Mouse (Mus musculus): ENCODE data around the gene Arhgef12. TPM values are rescaled to one million over a fixed set of nuclear protein-coding genes. Genes with fewer than 3 reads are reported as not detected.

Arhgef12 gene
- polyA plus RNA-seq, 1 experiment from 2014 or later = 8.4 TPM

DNA sequence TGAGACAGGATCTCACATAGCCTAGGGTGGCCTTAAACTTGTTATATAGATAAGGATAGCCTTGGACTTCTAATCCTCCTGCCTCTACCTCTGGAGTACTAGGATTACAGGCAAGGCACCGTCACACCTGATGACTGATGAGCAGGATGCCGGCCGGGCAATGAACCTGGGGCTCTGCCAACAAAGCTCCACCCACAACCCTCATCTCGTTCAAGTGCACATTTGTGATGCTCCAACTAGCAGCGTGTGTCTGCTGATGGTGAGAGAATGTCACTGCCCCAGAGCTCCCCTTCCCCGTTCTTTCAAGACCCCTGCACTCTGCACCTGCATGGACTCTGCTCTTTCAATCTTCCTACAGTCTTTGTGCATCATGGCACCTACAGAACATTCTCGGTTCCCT is 174.9 kb downstream of the Arhgef12 start:
- no peaks in the 10 kb centered on the region for H3K4me1 ChIP-seq
- H3K9ac ChIP-seq = no peak overlapping the region
- no peak overlapping the region for H3K27ac ChIP-seq
- H3K4me3 ChIP-seq = no peak overlapping the region
- no peaks in the 10 kb centered on the region for H3K9me3 ChIP-seq (replicated peaks)
- H3K36me3 ChIP-seq = no peaks in the 10 kb centered on the region
- peaks cover 37% of the 10 kb centered on the region for H3K27me3 ChIP-seq (replicated peaks)
- 50% methylated on average over 7 of the region's 7 CpGs for WGBS (ENCODE audit: insufficient replicate concordance)
- ATAC-seq = no peak
- no peak overlapping the region for H3K4me2 ChIP-seq

- Histone ChIP-seq H3K4me1 (no peaks in the 10 kb centered on the region), H3K27ac (no peak overlapping the region), H3K27me3 (replicated peaks) (peaks cover 16% of the 10 kb centered on the region; the same call in 1 of the 2 replicates), H3K36me3 (no peaks in the 10 kb centered on the region), H3K9ac (no peak overlapping the region), H3K9me3 (replicated peaks) (no peaks in the 10 kb centered on the region), H3K4me3 (no peak overlapping the region), H3K4me2 (no peak overlapping the region)
- ATAC-seq = no peak
- WGBS (ENCODE audit: insufficient replicate concordance) = 64% methylated on average over 10 of the region's 10 CpGs
These were observed 179.5 kb downstream of the Arhgef12 start for GRCm38 (mm10) chr9:42927498-42927897.

- WGBS (ENCODE audit: insufficient replicate concordance) = 58% methylated on average over 6 of the region's 6 CpGs
- no peaks in the 10 kb centered on the region for H3K4me1 ChIP-seq
These were observed 180.5 kb downstream of the Arhgef12 start for GRCm38 (mm10) chr9:42926564-42926963.

GRCm38 (mm10) chr9:42921830-42922229 is 185.2 kb downstream of the Arhgef12 start:
- no peak overlapping the region for H3K27ac ChIP-seq
- H3K27me3 ChIP-seq (replicated peaks) = no peaks in the 10 kb centered on the region
- H3K9ac ChIP-seq = no peak overlapping the region
- 68% methylated on average over 4 of the region's 4 CpGs for WGBS (ENCODE audit: insufficient replicate concordance)
- H3K4me2 ChIP-seq = no peak overlapping the region
- H3K36me3 ChIP-seq = no peaks in the 10 kb centered on the region
- no peaks in the 10 kb centered on the region for H3K4me1 ChIP-seq
- no peak overlapping the region for H3K4me3 ChIP-seq
- no peaks in the 10 kb centered on the region for H3K9me3 ChIP-seq (replicated peaks)
- no peak for ATAC-seq

More at GRCm38 (mm10) chr9:42926564-42926963, 180.5 kb downstream of the Arhgef12 start:
- no peak overlapping the region for H3K4me2 ChIP-seq
- H3K36me3 ChIP-seq = no peaks in the 10 kb centered on the region
- peaks cover 7% of the 10 kb centered on the region; the same call in 1 of the 2 replicates for H3K27me3 ChIP-seq (replicated peaks)
- H3K4me3 ChIP-seq = no peak overlapping the region
- H3K27ac ChIP-seq = no peak overlapping the region
- ATAC-seq = no peak
- no peaks in the 10 kb centered on the region for H3K9me3 ChIP-seq (replicated peaks)
- no peak overlapping the region for H3K9ac ChIP-seq

- WGBS (ENCODE audit: insufficient replicate concordance) = 40% methylated on average over 7 of the region's 7 CpGs
- ATAC-seq = no peak
These were observed 186.8 kb downstream of the Arhgef12 start for GRCm38 (mm10) chr9:42920190-42920589.

GRCm38 (mm10) chr9:42917911-42918310 is 189.1 kb downstream of the Arhgef12 start:
- Histone ChIP-seq H3K9ac (no peak overlapping the region), H3K4me3 (no peak overlapping the region), H3K4me2 (no peak overlapping the region), H3K36me3 (no peaks in the 10 kb centered on the region), H3K27ac (no peak overlapping the region), H3K9me3 (replicated peaks) (no peaks in the 10 kb centered on the region), H3K27me3 (replicated peaks) (no peaks in the 10 kb centered on the region), H3K4me1 (no peaks in the 10 kb centered on the region)
- no peak for ATAC-seq
- WGBS (ENCODE audit: insufficient replicate concordance) = 67% methylated on average over 7 of the region's 7 CpGs

More at GRCm38 (mm10) chr9:42920190-42920589, 186.8 kb downstream of the Arhgef12 start:
- no peak overlapping the region for H3K27ac ChIP-seq
- no peak overlapping the region for H3K4me3 ChIP-seq
- no peak overlapping the region for H3K9ac ChIP-seq
- no peak overlapping the region for H3K4me2 ChIP-seq
- H3K36me3 ChIP-seq = no peaks in the 10 kb centered on the region
- no peaks in the 10 kb centered on the region for H3K27me3 ChIP-seq (replicated peaks)
- no peaks in the 10 kb centered on the region for H3K4me1 ChIP-seq
- H3K9me3 ChIP-seq (replicated peaks) = no peaks in the 10 kb centered on the region

Other genes starting within 250 kb of the Arhgef12 start
- 2.2 and 2.4 TPM in 2 replicates for gene Grik4, start 162.7 kb downstream of the Arhgef12 start, polyA plus RNA-seq (2016; fragmentation: Nextera tagmentation; extraction: Ambion mirVana)
- gene Tmem136, start 9.3 kb upstream of the Arhgef12 start, polyA plus RNA-seq (2016; fragmentation: Nextera tagmentation; extraction: Ambion mirVana) = 1.0 and 1.2 TPM in 2 replicates
- gene Pou2f3, start 103.1 kb upstream of the Arhgef12 start, polyA plus RNA-seq (2016; fragmentation: Nextera tagmentation; extraction: Ambion mirVana) = not detected in 2 replicates
- 37.8 and 44.1 TPM in 2 replicates for gene Oaf, start 132.7 kb upstream of the Arhgef12 start, polyA plus RNA-seq (2016; fragmentation: Nextera tagmentation; extraction: Ambion mirVana)
- not detected in 2 replicates for gene Trim29, start 203.6 kb upstream of the Arhgef12 start, polyA plus RNA-seq (2016; fragmentation: Nextera tagmentation; extraction: Ambion mirVana)

Measured in liver, embryonic 12.5 days (tissue).